Mouse (Mus musculus): ENCODE data around the gene Arid2. TPM values are rescaled to one million over a fixed set of nuclear protein-coding genes. Genes with fewer than 3 reads are reported as not detected.

The Arid2 gene
- polyA plus RNA-seq, 1 experiment = 35.6 TPM

DNA sequence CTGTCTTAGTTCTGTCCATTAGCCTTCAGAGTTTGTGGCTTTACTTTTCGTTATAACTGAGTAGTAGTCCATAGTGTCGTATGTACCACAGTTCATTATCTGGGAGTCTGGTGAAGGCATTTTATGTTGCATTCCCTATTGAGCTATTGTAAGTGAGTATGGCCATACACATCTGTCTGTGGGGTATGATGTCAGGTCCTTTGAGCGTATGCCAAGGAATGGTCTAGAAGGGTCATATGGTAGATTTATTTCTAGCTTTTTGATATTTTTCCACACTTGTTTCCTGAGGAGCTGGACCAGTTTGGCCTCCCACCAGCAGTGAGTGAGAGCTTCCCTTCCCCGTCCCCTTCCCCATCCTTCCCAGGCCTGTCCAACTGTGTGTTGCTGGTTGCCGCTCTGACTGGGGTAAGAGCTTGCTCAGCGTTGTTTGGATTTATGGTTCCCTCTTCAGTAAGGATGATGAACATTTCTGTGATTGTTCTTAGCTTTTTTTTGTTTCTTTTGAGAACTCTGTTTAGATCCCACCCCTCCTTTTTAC is 58.1 kb downstream of the Arid2 start:
- Histone ChIP-seq H3K27ac (ENCODE audit: insufficient read depth, low read depth, low read length) (no peak overlapping the region), H3K4me3 (ENCODE audit: insufficient read depth, low read depth, low read length) (no peak overlapping the region), H3K4me1 (ENCODE audit: control insufficient read depth, insufficient read depth, low read length) (peaks cover 8% of the 10 kb centered on the region; the same call in 1 of the 2 replicates)
- 80% methylated on average over 6 of the region's 6 CpGs for WGBS
- TF ChIP-seq CTCF (IDR thresholded peaks at IDR 0.05; ENCODE audit: insufficient read depth, low read depth, low read length) (no peak), POLR2A (IDR thresholded peaks at IDR 0.05; ENCODE audit: insufficient read depth, low read depth, low read length) (no peak)

DNA sequence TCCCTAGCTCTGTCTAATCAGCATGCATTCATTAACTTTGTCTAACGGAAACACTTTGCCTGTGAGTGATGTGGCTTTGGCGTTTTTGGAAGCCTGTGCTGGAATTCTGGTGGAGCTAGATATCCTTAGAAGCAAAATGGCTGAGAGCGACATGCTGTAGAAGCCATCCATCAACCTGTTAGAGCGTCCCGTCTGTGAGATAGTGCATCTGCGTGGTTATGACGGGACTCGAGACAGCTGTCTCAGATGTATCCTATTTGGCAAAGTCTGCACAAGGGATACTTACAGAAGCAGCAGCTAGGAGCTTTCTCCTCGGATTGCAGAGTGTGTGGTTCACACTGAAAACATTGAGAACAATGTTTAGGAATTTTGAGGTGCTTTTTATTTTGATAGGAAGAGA is 64.1 kb downstream of the Arid2 start:
- no peak overlapping the region for H3K4me3 ChIP-seq (ENCODE audit: insufficient read depth, low read depth, low read length)
- H3K27ac ChIP-seq (ENCODE audit: insufficient read depth, low read depth, low read length) = no peak overlapping the region
- no peak for TF ChIP-seq CTCF (IDR thresholded peaks at IDR 0.05; ENCODE audit: insufficient read depth, low read depth, low read length)
- no peak for TF ChIP-seq POLR2A (IDR thresholded peaks at IDR 0.05; ENCODE audit: insufficient read depth, low read depth, low read length)
- 93% methylated on average over 9 of the region's 9 CpGs for WGBS
- H3K4me1 ChIP-seq (ENCODE audit: control insufficient read depth, insufficient read depth, low read length) = peaks cover 2% of the 10 kb centered on the region; the same call in 1 of the 2 replicates

DNA sequence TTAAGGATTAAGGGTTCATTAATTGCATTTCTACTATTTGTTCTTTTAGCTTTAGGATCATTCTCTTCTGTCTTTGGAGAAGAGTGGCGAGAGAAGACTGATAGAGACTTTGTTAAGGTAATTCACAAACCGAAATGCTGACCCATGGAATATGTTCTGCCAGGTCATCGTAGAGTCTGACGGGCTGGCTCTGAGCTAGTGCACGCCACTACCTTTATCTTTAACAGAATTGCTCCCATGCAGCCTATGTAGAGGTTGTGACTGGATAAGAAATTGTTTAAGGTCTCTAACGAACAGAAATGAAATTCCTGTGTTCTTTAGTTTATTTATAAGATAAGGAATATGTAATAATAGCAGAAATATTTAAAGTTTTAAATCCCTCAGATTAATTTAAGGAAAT is 71.6 kb downstream of the Arid2 start:
- TF ChIP-seq CTCF (IDR thresholded peaks at IDR 0.05; ENCODE audit: insufficient read depth, low read depth, low read length) = no peak
- no peak for TF ChIP-seq POLR2A (IDR thresholded peaks at IDR 0.05; ENCODE audit: insufficient read depth, low read depth, low read length)
- no peak overlapping the region for H3K27ac ChIP-seq (ENCODE audit: insufficient read depth, low read depth, low read length)
- H3K4me1 ChIP-seq (ENCODE audit: control insufficient read depth, insufficient read depth, low read length) = no peaks in the 10 kb centered on the region
- 96% methylated on average over 6 of the region's 6 CpGs for WGBS
- no peak overlapping the region for H3K4me3 ChIP-seq (ENCODE audit: insufficient read depth, low read depth, low read length)

DNA sequence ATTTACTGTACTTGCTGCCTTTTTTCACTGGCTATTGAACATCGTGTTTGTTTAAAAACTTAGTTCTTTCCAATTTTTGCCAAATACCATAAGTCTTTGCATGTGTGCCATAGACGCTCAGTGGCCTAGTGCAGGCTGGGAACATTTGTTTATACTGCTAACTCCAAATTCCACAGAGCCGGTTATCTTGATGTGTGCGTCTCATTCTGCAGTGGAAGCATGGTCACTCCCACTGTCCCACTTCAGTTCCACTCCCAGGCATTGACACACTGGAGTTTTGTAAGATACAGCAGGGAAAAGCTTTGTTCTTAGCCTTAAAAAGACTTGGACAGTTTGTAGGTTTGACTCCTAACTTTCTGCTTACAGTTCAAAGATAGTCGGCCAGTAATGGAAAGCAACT is 73.3 kb downstream of the Arid2 start:
- 89% methylated on average over 5 of the region's 5 CpGs for WGBS
- no peak for TF ChIP-seq CTCF (IDR thresholded peaks at IDR 0.05; ENCODE audit: insufficient read depth, low read depth, low read length)
- Histone ChIP-seq H3K4me3 (ENCODE audit: insufficient read depth, low read depth, low read length) (no peak overlapping the region), H3K27ac (ENCODE audit: insufficient read depth, low read depth, low read length) (no peak overlapping the region), H3K4me1 (ENCODE audit: control insufficient read depth, insufficient read depth, low read length) (no peaks in the 10 kb centered on the region)

DNA sequence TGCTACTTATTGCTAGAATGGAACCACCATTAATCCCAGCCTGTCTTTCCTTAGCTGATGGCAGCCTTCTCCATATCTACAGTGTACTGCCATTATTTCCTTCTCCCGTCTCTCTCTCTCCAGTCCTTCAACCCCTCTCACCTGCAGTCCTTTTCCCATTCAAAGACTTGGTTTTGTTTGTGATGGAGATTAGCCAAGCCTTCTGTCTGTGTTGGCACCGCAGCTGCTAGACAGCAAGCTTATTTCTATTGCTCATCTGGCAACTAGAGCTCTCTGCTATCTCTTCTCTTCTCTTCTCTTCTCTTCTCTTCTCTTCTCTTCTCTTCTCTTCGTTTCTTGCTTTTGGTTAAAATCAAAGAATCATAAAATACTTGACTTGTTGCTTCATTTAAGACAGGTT is 78.0 kb downstream of the Arid2 start:
- Histone ChIP-seq H3K4me3 (ENCODE audit: insufficient read depth, low read depth, low read length) (no peak overlapping the region), H3K27ac (ENCODE audit: insufficient read depth, low read depth, low read length) (no peak overlapping the region), H3K4me1 (ENCODE audit: control insufficient read depth, insufficient read depth, low read length) (no peaks in the 10 kb centered on the region)
- TF ChIP-seq POLR2A (IDR thresholded peaks at IDR 0.05; ENCODE audit: insufficient read depth, low read depth, low read length) = no peak
- no peak for TF ChIP-seq CTCF (IDR thresholded peaks at IDR 0.05; ENCODE audit: insufficient read depth, low read depth, low read length)
- WGBS = 49% methylated on average over 3 of the region's 3 CpGs

DNA sequence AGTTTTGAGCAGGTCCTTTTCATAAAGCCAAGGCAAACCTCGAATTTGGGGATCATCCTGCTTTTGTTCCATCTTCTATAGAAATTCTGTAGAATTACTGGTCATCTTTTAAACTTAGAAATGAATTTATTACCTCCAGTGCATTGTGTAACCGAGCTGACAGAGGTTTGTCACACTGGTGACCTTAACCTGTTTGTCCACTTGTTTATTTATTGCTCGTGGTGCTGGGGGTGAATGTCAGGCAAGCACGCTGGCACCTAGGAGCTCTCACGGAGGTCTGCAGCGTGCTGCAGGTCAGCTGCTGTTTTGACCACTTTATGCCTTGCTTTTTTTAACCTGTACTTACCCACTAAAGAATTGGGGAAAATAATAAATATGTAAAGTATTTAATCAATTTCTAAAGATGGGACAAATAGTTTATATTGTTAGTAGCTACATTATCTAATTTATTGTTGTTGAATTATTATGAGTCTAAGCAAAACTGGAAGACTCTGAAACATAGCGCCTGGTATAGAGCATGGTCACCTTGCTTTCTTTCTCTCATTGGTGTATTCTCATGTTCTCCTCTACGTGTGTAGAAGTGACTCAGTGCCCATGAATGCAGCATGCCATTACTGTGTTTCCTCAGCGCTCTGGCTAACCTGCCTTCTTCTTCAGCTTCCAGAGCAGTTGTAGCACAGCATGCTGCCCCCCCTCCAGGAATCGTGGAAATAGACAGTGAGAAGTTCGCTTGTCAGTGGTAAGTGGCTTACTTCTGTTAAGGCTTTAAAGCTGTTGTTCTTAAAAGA is 79.1 kb downstream of the Arid2 start:
- no peak overlapping the region for H3K4me3 ChIP-seq (ENCODE audit: insufficient read depth, low read depth, low read length)
- TF ChIP-seq POLR2A (IDR thresholded peaks at IDR 0.05; ENCODE audit: insufficient read depth, low read depth, low read length) = no peak
- no peak for TF ChIP-seq CTCF (IDR thresholded peaks at IDR 0.05; ENCODE audit: insufficient read depth, low read depth, low read length)
- no peak overlapping the region for H3K27ac ChIP-seq (ENCODE audit: insufficient read depth, low read depth, low read length)
- no peaks in the 10 kb centered on the region for H3K4me1 ChIP-seq (ENCODE audit: control insufficient read depth, insufficient read depth, low read length)
- WGBS = 80% methylated on average over 11 of the region's 11 CpGs

DNA sequence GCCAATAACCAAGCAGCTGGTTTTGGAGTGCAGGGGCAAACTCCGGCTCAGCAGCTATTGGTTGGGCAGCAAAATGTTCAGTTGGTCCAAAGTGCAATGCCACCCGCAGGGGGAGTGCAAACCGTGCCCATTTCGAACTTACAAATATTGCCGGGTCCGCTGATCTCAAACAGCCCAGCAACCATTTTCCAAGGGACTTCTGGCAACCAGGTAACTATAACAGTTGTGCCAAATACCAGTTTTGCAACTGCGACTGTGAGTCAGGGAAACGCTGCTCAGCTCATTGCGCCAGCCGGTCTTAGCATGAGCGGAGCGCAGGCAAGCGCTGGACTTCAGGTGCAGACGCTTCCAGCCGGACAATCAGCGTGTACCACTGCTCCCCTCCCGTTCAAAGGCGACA is 84.0 kb downstream of the Arid2 start:
- WGBS = 93% methylated on average over 18 of the region's 18 CpGs
- TF ChIP-seq CTCF (IDR thresholded peaks at IDR 0.05; ENCODE audit: insufficient read depth, low read depth, low read length) = no peak
- TF ChIP-seq POLR2A (IDR thresholded peaks at IDR 0.05; ENCODE audit: insufficient read depth, low read depth, low read length) = no peak
- Histone ChIP-seq H3K27ac (ENCODE audit: insufficient read depth, low read depth, low read length) (no peak overlapping the region), H3K4me3 (ENCODE audit: insufficient read depth, low read depth, low read length) (no peak overlapping the region), H3K4me1 (ENCODE audit: control insufficient read depth, insufficient read depth, low read length) (no peaks in the 10 kb centered on the region)

DNA sequence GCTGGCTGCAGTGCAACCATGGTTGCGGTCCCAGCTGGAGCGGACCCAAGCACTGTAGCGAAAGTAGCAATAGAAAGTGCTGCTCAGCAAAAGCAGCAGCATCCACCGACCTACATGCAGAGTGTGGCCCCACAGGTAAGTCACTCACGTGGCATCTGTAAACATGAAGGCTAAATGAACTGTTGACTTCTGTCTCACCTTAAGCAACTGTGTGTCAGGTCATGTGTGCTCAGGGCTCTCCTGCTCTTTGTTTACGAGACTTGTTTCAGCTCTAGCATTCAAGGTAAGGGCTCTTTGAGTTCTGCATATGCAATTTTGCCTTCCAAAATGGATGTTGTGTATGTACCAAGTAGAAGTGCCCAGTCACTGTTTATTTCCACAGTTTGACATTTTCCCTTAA is 85.3 kb downstream of the Arid2 start:
- no peak for TF ChIP-seq CTCF (IDR thresholded peaks at IDR 0.05; ENCODE audit: insufficient read depth, low read depth, low read length)
- no peak for TF ChIP-seq POLR2A (IDR thresholded peaks at IDR 0.05; ENCODE audit: insufficient read depth, low read depth, low read length)
- WGBS = 89% methylated on average over 6 of the region's 6 CpGs
- Histone ChIP-seq H3K4me3 (ENCODE audit: insufficient read depth, low read depth, low read length) (no peak overlapping the region), H3K27ac (ENCODE audit: insufficient read depth, low read depth, low read length) (no peak overlapping the region), H3K4me1 (ENCODE audit: control insufficient read depth, insufficient read depth, low read length) (peaks cover under 1% of the 10 kb centered on the region; the same call in 1 of the 2 replicates)

DNA sequence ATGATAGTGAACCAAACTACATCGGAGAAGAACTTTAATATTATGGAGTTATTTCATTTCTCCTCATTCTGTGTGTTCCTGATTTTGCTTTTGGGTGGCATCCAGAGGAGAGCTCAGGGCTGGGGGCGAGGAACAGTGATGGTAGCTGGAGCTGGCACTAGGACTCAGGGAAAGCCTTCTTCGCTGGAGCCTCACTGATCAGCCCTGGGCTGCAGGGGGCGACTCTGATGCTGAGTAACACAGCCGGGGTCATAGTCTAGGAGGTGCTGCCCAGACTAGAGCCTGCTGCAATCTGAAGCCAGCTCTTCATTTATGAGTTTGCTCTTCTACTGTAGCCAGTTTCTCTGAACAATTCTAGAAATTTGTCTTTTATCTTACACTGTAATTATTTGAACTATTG is 85.8 kb downstream of the Arid2 start:
- Histone ChIP-seq H3K27ac (ENCODE audit: insufficient read depth, low read depth, low read length) (no peak overlapping the region), H3K4me3 (ENCODE audit: insufficient read depth, low read depth, low read length) (no peak overlapping the region), H3K4me1 (ENCODE audit: control insufficient read depth, insufficient read depth, low read length) (peaks cover 3% of the 10 kb centered on the region; the same call in 1 of the 2 replicates)
- 77% methylated on average over 5 of the region's 5 CpGs for WGBS
- TF ChIP-seq CTCF (IDR thresholded peaks at IDR 0.05; ENCODE audit: insufficient read depth, low read depth, low read length) = no peak
- no peak for TF ChIP-seq POLR2A (IDR thresholded peaks at IDR 0.05; ENCODE audit: insufficient read depth, low read depth, low read length)

All from olfactory bulb, adult 2 months (tissue).